ENCODE assay signal across 24 mouse cellular contexts in the genomic region with DNA sequence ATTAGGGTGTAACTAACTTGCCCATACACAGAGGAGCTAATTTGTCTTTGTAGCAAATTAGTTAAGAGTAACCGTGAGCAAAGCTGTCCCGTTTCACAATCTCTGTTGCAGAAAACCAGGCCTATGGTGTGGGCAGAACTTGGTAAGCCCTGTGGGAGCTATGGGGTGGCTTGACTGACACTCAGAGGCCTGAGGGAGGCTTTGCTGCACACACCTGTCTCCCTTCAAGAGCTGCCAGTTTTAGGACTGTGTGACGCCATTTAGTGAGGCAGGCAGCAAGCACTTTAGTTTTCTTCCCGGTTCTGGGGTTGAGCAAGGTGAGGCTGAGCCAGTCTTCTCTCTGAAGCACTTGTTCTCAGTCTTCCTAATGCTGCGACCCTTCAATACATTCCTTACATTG. TPM values are rescaled to one million over a fixed set of nuclear protein-coding genes. Genes with fewer than 3 reads are reported as not detected.
"Had no signal": no experiment of that assay in that cellular context is flagged by ENCODE, and none has a peak within 500 bp of the region (broad histone marks: within the 10 kb centered on the region; RNA-seq: fewer than 3 reads in every experiment).

No protein-coding gene starts in this region.

- H3K36me3 ChIP-seq: limb, embryonic 12.5 days; limb, embryonic 15.5 days; liver, embryonic 15.5 days; lung, embryonic 15.5 days; neural tube, embryonic 12.5 days; stomach, embryonic 15.5 days had no signal

- H3K27me3 ChIP-seq: limb, embryonic 15.5 days; liver, embryonic 15.5 days; lung, embryonic 15.5 days; neural tube, embryonic 12.5 days; stomach, embryonic 15.5 days had no signal

- H3K4me2 ChIP-seq: limb, embryonic 12.5 days; limb, embryonic 15.5 days; liver, embryonic 11.5 days; liver, embryonic 15.5 days; lung, embryonic 15.5 days; midbrain, embryonic 11.5 days; neural tube, embryonic 12.5 days; stomach, embryonic 15.5 days had no signal

- H3K9me3 ChIP-seq: limb, embryonic 12.5 days; limb, embryonic 15.5 days; liver, embryonic 15.5 days; lung, embryonic 15.5 days; neural tube, embryonic 12.5 days; stomach, embryonic 15.5 days had no signal

- H3K27ac ChIP-seq: limb, embryonic 12.5 days; limb, embryonic 15.5 days; liver, embryonic 15.5 days; lung, embryonic 15.5 days; neural tube, embryonic 12.5 days; stomach, embryonic 15.5 days had no signal

- H3K4me3 ChIP-seq: limb, embryonic 12.5 days; limb, embryonic 15.5 days; liver, embryonic 15.5 days; lung, embryonic 15.5 days; neural tube, embryonic 12.5 days; stomach, embryonic 15.5 days had no signal

- ATAC-seq: intestine, embryonic 16.5 days had no signal

- DNase-seq: kidney, adult 18-20 months; kidney, adult 9 months; kidney, postnatal 25 days; left cerebral cortex, postnatal 4 days; lung, adult 18-20 months; lung, postnatal 10 days; lung, postnatal 36 days; midbrain, embryonic 14.5 days; right cerebral cortex, postnatal 25 days; spleen, adult 18-20 months; thymus, postnatal 25 days had no signal

- H3K9ac ChIP-seq: limb, embryonic 12.5 days; limb, embryonic 15.5 days; liver, embryonic 15.5 days; lung, embryonic 15.5 days; neural tube, embryonic 12.5 days; stomach, embryonic 15.5 days had no signal

- H3K4me1 ChIP-seq: limb, embryonic 15.5 days; liver, embryonic 15.5 days; lung, embryonic 15.5 days; stomach, embryonic 15.5 days had no signal

RNA-seq across cellular contexts. Expression of gene Ppp2r2c, which starts 17.3 kb away (rescaled TPM):
- total RNA-seq: megakaryocyte-erythroid progenitor cell, adult 5-6 weeks; neutrophil, adult 5-6 weeks had no signal
- polyA plus RNA-seq: kidney, embryonic 16.5 days; liver, embryonic 15.5 days; thymus, postnatal 0 days had no signal
